Mouse (Mus musculus): ENCODE measurements around the gene Vti1a. TPM values are rescaled to one million over a fixed set of nuclear protein-coding genes. Genes with fewer than 3 reads are reported as not detected.
A peak's percentile ranks its signal among the peaks of the same experiment; 100 is the strongest.

Vti1a gene
- 10 to 100 TPM; 49.5 to 49.7 TPM for total RNA-seq (2021)
- long read RNA-seq, experiment 1, full-length matches to known transcripts, result 18 of 36 reads
- long read RNA-seq, experiment 1, partial matches to known transcripts, result 0 of 36 reads
- long read RNA-seq, experiment 1, other reads (novel, unspliced or antisense), result 18 of 36 reads
- long read RNA-seq, experiment 2, full-length matches to known transcripts, result 23 of 68 reads
- long read RNA-seq, experiment 2, partial matches to known transcripts, result 31 of 68 reads
- long read RNA-seq, experiment 2, other reads (novel, unspliced or antisense), result 14 of 68 reads

DNA sequence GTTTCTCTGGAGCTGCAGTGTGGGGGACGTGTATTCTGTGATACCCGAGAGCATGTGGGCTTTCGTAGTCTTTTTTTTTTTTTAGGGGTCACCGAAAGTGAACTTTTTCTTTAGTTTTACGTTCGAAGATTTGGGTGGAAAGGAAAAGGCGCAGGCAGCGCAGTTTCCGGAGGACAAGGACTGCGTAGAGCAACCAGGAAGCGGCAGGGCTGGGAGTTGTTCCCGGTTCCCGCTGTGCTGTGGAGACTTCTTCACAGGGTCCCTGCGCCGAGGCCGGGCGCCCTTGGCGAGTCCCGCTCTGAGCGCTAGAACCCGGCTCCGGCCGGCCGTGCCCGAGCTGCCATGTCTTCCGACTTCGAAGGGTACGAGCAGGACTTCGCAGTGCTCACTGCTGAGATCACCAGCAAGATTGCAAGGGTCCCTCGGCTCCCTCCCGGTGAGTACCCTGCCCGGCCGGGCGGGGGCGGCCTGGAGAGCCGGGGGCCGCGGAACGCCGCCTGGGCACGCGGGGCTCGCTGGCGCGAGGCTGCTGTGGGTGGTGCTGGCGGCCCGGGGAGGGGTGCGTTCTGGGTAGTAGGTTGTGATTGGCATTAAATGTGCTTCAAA lies at the start of gene Vti1a:
Gene Vti1a (plus strand): TSS at position 187 of the 606 bp plus-strand sequence.
- peak; percentile 92 to 93 for DNase-seq (ENCODE audit: low spot score in 2 of 2)

DNA sequence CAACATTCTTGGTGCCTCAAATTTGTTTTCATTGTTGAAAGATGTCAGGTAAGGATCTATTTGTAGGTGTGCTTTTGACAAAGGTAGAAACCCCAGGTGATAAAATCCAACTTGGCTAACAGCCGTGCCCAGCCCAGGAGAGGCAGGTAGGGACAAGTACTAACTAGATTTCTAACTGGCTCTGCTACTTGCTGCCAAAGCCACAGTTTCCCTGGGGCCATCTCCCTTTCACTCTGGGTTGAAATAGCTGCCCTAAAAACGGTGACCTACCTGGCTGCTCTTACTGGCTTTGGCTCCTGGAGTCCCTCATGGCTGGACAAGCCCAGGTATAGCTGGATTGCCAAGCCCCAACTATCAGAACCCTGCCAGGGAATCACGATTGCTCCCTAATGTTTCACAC lies 49.3 kb upstream of the Vti1a start:
- no peak for DNase-seq (ENCODE audit: low spot score in 2 of 2)

DNA sequence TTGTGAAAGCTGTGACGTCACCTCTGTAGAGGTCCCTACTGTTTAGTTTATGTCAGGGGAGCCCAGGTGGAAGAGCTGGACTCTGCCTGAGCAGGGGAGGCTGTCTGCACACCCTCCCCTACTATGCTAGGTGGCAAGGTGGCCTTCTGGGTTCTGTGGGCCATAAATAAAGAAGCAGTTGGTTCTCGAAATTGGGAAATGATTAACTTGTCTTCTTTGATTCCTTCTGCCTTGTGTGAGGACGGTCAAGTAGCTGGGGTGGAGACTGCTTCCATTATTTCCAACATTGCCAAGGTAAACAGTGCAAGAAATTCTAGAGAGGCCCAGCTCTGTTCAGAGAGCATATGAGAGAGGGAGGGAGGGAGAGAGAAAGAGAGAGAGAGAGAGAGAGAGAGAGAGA lies 47.9 kb upstream of the Vti1a start:
- no peak for DNase-seq (ENCODE audit: low spot score in 2 of 2)

DNA sequence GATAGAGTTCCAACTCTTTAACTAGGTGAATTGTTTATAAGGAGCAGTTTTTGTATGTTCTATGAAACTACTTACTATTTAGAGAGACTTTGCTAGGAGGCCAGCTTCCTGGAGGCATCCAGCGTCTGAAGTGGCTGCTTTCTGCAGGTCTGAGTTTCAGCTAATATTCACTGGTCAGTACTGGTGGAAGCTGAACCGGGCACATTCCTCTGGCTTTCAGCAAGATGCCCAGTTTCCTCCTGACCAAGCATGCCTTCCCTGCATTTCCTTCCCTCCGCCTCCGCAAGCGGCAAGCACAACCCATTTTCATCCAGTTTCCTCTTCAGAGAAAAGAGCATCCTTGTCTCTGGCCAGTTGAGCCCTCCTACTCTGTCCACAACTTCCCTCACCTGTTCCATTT lies 47.0 kb upstream of the Vti1a start:
- DNase-seq (ENCODE audit: low spot score in 2 of 2), result no peak

DNA sequence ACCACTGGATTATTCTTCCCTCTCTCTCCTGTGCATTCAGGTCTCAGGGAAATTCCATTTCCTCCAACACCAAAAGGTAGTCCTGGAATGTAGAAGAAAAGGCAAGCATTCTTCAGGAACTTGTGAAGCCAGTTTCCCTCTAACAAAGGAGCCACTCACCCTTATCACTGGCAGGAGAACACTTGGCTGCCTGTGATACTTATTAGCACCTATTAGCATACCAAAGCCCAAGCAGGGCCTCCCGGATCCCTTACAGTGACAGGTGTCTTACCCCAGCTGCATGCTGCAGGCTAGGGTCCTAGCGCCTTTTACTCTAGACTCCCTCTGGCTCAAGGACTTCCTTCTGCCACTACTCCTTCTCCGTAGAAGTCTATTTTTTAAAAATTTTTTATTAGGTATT lies 44.6 kb upstream of the Vti1a start:
- DNase-seq (ENCODE audit: low spot score in 2 of 2), result no peak

DNA sequence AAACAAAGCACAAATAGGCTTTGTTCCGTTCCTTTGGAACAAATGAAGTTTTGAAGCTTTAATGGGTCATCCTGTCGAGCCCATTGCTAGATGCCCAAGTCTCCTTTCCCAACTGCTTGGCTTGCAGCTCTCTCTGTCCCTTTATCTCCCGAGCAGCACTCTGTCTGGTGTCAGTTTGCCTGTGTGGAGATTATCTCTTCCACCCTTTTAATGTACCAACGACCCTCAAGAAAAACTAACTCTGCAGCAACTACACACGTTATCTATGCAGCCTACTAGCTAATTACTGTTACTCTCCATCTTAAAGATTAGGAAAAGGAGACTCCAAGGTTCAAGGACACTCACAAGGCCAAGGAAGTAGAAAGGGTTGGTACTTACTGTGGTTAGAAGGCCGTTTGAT lies 42.8 kb upstream of the Vti1a start:
- no peak for DNase-seq (ENCODE audit: low spot score in 2 of 2)

DNA sequence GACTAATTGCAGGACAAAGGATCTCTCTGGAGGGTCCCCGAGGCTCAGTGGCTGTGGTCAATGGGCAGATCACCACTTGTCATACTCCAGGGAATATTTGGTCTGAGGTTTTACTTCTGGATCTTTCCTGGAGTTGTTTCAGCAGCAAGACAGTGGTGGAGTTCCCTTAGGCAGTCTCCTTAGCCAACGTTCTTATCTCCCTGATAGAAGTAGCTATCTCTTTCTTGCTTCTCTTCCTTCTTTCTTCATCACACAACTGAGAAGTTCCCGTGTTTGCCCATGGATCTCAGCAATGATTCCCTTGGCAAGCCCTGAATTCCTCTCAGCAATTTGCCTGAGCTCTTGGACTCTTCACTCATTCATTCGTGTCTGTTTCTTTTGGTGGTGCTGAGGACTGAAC lies 40.0 kb upstream of the Vti1a start:
- no peak for DNase-seq (ENCODE audit: low spot score in 2 of 2)

DNA sequence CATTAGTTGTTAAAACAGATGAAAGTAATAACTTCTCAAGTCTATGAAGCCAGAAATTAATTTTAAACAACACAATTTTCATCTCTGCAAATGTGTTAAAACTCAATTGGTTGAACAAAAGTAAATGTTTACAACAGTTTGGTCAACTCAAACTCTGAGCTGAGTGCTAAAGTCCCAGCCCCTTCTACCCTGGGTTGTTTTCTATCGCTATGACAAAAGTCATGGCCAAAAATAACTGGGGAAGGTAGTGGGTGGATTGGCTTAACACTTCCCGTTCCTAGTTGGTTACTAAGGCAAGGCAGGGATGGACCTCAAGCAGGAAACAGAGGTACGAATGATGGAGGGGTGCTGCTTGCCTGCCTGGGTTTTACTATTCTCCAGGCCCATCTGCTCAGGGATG lies 39.3 kb upstream of the Vti1a start:
- no peak for DNase-seq (ENCODE audit: low spot score in 2 of 2)

DNA sequence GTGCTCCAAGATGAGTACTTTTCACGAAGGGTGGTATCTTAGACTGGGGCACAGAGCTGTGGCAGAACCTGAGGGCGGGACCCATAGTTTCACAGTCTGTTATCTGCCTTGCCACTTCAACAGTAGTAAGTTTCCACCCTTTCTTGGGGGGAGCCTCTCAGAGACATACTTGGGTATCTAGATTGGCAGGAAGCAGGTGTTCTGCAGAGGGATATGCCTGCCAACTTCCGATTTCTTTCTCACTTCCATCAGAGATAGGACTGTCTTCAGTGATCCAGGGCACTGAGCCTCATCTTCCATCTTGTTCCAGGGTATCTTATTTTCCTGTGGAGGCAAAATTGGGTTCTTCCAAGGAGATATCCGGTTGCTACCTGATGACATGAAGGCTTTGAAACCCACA lies 32.0 kb upstream of the Vti1a start:
- no peak for DNase-seq (ENCODE audit: low spot score in 2 of 2)

DNA sequence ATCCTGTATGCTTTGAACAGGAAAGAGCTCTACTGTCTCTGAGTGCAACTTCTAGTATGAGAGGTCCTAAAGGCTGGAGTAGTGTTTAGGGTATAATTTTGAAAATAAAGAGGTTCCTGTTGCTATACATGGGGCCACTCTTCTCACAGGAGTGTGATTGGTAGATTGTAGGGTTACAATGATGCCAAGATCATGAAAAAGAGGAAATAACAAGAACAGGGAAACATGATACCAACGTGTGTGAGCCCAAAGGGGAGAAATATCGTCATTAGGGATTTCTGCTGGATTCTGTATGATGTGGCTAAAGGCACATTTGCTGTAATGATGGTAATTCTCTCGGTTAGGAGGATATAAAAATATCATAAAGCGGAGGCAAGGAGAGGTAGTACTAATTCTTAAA lies 30.1 kb upstream of the Vti1a start:
- DNase-seq (ENCODE audit: low spot score in 2 of 2), result no peak

DNA sequence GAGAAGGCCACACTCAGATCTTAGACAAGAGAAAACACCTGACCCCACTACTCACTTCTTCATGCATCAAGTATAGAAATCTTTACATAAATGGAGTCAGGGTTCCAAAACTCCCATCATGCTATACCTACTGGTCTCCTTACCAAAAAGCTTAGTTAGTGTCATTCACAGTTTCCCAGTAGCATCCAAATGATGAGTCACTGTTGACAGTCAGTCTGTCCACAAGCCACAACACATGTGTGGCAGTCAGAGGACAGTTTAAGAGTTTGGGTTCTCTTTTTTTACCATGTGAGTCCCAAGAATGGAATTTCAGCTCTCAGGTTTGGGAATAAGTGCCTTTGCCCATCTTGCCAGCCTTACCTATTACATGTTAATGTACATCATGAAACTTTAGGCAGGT lies 27.1 kb upstream of the Vti1a start:
- DNase-seq (ENCODE audit: low spot score in 2 of 2), result no peak

DNA sequence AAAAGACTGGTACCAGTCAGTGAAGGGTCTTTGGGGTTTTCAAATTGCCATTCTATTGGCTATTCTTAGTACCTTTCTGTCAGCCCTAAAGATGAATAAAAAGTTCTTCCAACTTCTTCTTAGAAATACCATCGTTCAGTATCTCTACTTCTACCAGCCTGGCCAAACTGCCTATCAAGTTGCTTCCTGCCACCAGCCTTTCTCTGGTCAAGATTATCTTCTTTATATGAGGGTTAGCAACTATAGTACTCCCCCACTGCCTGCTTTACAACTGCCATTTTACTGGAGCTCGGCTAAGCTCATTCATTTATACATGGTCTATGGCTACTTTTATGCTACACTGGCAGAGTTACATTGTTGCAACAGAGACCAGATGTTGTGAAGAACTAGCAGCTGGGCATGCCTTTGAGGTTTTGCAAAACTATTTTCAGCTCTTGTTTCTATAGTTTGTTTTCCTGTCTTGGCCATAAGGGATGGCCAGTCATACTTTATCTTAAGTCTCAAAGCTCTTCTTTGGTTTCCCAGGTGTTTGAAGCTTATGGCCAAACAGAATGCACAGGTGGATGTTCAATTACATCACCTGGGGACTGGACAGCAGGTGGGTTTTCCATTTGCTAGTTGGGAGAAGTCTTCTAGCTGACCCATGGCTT lies 25.3 kb upstream of the Vti1a start:
- no peak for DNase-seq (ENCODE audit: low spot score in 2 of 2)

DNA sequence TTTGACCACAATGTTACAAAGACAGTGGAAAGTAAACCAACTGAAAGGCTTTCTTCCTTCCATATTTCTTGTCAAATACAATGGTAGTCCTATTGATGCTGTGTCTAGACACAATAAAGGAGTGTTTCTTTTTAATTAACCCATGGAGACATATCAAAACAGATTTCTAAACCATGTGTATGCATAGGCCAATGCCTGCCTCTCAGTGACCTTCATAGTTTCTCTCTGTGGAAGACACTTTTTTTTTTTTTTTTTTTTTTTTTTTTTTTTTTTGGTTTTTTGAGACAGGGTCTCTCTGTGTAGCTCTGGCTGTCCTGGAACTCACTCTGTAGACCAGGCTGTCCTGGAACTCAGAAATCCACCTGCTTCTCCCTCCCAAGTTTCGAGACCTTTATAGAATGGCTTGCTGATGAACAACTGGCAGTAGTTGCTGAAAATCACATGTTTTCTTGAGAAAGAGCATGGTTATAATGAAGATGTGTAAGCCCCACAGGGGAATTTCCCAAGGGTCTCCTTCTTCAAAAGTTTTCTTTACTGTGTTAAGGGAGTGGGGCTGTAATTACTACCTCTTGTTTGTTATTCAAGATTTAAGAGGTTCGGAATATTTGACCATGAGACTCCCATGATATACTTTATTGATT lies 23.8 kb upstream of the Vti1a start:
- no peak for DNase-seq (ENCODE audit: low spot score in 2 of 2)

DNA sequence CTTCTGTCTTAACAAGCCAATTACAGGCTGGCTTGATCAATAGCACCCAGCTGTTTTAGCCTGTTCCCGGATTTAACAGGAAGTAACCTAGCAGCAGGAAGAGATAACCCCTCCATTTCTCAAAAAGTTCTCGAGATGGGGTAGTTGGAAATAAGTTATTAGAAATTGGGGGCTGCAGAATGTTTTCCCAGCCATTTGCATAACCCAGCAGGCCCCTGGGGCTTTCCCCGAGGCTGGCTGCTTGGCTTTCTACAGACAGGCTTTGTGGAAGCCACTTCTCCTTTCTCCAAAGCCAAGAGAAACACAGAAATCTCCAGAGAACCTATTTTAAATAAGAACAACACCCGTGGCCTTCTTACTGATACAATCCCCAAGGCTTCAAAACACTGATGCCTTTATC lies 22.9 kb upstream of the Vti1a start:
- no peak for DNase-seq (ENCODE audit: low spot score in 2 of 2)

DNA sequence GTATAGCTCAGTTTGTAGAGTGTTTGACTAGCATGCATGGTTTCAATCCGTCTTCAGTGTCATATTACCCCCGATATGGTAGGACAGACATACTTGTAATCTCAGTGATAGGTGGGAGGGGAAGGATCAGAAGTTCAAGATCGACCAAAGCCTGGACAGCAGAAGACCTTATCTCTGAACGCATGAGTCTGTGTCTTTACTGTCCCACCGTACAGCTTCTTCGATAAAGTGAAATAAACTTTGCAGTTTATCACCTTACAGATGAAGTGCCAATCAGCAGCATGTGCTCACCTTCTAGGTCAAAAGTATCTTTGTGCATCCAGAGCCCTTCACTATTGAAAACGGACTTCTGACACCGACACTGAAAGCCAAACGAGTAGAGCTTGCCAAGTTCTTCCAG lies 21.0 kb upstream of the Vti1a start:
- no peak for DNase-seq (ENCODE audit: low spot score in 2 of 2)

DNA sequence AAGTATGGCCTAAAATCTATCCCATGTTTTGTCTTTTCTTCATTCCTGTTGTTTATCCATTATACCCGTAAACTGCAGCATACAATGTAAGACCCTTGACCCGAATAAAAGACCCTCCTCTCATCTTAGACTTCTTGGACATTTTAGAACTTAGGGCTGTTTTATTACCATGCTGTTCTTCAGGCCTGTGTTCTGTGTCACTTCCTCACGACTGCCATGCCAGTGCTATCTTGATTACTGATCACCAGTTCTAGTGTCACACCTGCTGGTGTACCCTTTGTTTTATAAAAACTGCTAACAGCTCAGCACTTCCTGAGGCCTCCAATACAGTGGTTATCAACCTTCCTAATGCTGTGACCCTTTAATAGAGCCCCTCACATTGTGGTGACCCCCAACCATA lies 20.5 kb upstream of the Vti1a start:
- no peak for DNase-seq (ENCODE audit: low spot score in 2 of 2)

DNA sequence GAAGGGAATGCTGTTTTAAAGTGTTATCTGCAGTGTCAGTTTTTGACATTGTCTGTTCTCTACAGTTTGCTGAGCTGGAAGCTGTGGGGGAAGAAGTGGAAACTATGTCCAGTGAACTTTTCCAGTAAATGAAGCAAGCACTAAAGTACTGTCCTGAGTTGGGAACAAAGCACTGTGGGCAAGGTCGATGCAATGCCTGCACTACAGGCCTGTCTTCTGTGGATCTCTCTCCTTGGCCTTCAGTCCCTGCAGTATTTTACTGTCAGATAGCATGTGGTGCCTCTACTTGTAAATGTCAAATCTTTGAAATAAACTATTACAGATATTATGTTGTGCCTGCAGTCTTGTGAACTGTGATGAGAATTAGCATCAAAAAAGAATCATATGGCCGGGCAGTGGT lies 19.8 kb upstream of the Vti1a start:
- DNase-seq (ENCODE audit: low spot score in 2 of 2), result no peak

DNA sequence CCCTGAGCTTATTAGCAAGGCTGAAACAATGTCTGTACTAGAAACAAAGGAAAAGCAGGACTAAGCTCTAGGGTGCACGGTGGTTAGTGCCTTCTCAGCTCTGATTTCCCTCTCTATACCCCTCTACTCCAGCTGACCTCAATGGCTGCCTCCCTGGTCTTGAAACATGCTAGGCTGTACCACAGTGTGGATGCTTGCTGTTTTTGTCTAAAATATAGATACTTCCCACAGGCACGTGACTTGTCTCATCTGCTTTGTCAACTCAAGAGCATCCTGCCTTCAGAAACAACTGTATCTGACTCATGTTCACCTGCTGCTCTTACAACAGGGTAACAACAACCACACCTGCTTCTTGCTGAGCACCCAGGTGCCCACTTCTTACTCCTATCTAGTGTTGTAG lies 18.6 kb upstream of the Vti1a start:
- no peak for DNase-seq (ENCODE audit: low spot score in 2 of 2)

DNA sequence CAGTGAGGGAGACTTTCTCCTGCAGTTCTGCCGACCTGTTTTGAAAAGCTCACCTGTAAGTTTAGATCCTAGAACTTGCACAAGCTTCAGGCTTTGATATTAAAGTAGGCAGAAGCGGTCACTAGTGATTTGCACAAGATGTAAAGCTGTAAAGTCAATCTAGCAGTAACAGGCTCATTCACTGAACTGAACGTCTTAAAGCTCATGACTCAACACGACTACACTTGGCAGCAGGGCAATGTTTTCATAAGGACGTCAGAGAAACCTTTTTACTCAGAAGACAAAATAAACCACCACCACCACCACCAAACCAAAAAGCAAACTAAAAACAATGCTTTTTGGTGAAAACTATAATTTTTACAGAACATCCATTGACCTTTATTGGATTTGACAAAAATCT lies 18.1 kb upstream of the Vti1a start:
- no peak for DNase-seq (ENCODE audit: low spot score in 2 of 2)

DNA sequence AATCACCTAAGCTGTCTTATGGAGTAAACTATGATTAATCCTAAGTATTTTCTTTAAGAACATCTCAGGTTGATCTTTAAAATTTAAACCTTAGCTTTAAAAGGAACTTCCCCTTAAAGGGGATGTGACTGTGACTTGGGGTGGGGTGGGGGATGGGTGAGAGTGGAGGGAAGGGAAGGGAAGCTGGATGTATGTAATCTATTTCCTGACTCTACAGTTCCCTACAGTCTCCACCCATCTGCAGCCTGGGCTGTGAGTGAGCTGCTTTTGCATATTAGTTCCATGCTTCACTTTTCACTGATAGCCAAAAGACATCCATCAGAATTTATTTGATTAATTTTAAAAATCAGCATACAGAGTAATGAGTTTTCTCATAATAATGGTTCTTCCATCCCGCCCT lies 16.7 kb upstream of the Vti1a start:
- DNase-seq (ENCODE audit: low spot score in 2 of 2), result no peak

DNA sequence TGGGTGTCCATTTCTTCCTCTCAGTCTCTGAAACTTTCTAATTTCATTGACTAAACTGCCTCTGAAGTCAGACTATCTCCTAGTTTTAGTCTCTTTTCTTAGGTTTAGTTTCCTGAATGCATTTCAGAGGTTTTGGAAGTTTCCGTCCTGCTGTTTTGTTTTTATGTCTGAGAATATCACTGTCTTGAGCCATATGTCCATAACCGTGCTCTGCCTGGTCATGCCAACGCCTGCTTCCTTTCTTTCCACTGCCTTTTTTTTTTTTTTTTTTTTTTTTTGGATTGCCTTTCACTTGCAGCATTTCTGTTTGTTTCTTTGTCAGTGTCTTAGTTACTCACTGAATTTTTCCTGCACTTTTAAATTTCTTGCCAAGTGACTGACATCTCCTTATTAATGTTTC lies 15.6 kb upstream of the Vti1a start:
- DNase-seq (ENCODE audit: low spot score in 2 of 2), result no peak

DNA sequence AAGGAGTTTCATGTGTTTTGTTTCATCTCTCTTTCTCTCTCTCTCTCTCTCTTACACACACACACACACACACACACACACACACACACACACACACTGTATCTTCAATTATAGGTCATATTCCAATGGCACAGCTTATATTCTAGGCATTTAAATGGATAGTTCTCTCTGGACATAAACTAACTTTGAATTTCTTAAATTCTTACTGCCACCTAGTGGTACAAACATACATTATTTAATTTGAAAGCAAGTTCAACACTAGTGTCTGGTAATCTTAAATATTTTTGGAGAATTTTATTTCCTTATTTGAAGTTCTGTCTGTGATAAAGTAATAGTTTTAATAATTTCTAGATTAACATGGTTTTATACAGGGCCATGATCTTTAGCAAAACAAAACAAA lies 11.1 kb upstream of the Vti1a start:
- DNase-seq (ENCODE audit: low spot score in 2 of 2), result no peak
